Mouse (Mus musculus) left cerebral cortex, postnatal 25 days (tissue): ENCODE measurements around the gene Zfp867. TPM values are rescaled to one million over a fixed set of nuclear protein-coding genes. Genes with fewer than 3 reads are reported as not detected.

Experiments
- DNase-seq, 2 experiments: peaks; one replicate each; pipeline ENCODE4 v3.0.0; 2022; ENCODE audit warnings: low spot score in 2 of 2, mixed read lengths in 1 of 2
- intact Hi-C: fragments of 180-260 bp; cut with DNase I; formaldehyde crosslinking; loops from one replicate; pipeline ENCODE4 v1.15.1; 2025
- total RNA-seq, 2 experiments: library from RNA; stranded (reverse); gene quantifications; 2 replicates each; pipeline ENCODE4 v1.2.3; 2021

Zfp867 gene
- 1 to 10 TPM; 3.3 to 3.7 TPM for total RNA-seq

- peak; percentile 87 to 95 for DNase-seq
- intact Hi-C loops: no loop called here
These were observed at the start of gene Zfp867 for GRCm38 (mm10) chr11:59472326-59472677. Gene Zfp867, minus strand, starts transcription at chr11:59472474.

- intact Hi-C loops: no loop called here
These were observed 47.6 kb upstream of the Zfp867 start for GRCm38 (mm10) chr11:59519741-59520495.

DNA sequence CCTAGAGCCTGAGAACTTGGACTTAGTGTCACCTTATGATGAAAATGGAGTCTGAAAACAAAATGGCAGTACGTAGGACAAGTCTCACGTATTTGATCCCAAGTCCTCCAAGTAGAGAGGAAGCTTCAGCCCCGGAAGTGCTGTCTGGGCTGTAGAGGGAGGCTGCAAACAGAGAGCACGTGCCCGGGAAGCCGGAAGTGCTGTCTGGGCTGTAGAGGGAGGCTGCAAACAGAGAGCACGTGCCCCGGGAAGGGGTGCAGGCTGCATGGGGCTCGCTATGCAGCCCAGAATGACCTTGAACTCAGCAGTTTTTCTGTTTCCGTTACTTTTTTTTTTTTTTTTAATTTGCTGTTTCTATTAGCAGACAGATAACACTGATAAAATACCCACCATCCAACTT is 46.0 kb upstream of the Zfp867 start:
- no peak for DNase-seq
- intact Hi-C loops: no loop called here

More at GRCm38 (mm10) chr11:59519741-59520495, 47.6 kb upstream of the Zfp867 start:
- no peak for DNase-seq

GRCm38 (mm10) chr11:59517441-59517840 is 45.2 kb upstream of the Zfp867 start:
- intact Hi-C loops: no loop called here
- DNase-seq: no peak

- intact Hi-C loops: no loop called here
- no peak for DNase-seq
These were observed 42.5 kb upstream of the Zfp867 start for GRCm38 (mm10) chr11:59514789-59515188.

DNA sequence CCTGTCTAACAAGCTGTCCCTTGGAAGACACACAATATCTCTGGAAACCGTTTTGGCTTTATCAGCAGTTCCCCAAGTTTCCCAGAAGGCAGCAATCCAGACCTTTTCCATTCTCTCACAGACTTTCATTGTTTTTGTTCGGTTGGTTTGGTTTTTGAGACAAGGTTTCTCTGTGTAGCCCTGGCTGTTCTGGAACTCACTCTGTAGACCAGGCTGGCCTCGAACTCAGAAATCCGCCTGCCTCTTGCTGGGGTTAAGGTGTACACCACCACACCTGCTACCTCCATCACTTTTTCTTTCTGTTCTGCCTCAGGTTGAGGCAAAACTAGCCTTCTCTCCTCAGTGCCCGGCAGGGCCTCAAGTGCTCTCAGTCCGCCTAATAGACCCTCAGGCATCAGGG is 42.1 kb upstream of the Zfp867 start:
- intact Hi-C loops: no loop called here

GRCm38 (mm10) chr11:59513556-59513955 is 41.3 kb upstream of the Zfp867 start:
- DNase-seq: no peak
- intact Hi-C loops: no loop called here

More for the DNA sequence above, 42.1 kb upstream of the Zfp867 start:
- no peak for DNase-seq

DNA sequence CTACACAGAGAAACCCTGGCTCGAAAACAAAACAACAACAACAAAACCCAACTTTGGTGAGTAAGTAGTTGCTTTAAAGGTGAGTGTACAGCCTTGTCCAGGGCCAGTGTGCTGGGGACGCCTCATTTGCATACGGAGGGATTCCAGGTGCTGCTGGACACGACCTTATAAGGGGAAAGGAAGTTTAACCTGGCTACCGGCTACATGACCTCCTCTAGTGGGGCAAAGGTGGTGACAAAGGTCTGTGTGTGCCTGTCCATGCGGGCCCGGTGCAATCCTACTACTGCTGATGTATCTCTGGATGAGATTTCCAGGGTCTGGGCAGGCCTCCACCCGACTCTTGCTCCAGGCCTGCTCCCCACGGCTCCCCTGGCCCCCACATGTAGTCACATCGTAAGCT is 40.5 kb upstream of the Zfp867 start:
- DNase-seq: no peak
- intact Hi-C loops: no loop called here

DNA sequence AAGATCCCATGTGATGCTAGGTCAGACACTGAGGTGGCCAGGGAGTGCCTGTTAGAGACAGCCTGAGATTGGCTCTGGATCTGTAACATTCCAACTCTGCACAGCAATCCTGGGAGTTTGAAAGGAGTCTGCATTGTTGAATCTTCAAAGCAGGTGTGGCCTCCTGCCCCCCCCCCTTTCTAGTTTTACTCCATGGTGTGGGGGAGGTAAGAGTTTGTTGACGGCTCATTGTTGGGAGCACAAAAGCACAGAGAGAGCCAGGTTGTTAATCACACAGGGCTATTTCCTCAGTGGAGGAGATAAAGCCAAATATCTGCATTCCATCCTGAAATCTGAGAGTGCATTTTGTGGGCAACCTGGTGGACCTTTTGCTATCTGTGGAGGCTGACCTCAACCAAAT is 39.3 kb upstream of the Zfp867 start:
- intact Hi-C loops: no loop called here

GRCm38 (mm10) chr11:59506713-59507074 is 34.4 kb upstream of the Zfp867 start:
- intact Hi-C loops: no loop called here

More for the DNA sequence above, 39.3 kb upstream of the Zfp867 start:
- DNase-seq: no peak

DNA sequence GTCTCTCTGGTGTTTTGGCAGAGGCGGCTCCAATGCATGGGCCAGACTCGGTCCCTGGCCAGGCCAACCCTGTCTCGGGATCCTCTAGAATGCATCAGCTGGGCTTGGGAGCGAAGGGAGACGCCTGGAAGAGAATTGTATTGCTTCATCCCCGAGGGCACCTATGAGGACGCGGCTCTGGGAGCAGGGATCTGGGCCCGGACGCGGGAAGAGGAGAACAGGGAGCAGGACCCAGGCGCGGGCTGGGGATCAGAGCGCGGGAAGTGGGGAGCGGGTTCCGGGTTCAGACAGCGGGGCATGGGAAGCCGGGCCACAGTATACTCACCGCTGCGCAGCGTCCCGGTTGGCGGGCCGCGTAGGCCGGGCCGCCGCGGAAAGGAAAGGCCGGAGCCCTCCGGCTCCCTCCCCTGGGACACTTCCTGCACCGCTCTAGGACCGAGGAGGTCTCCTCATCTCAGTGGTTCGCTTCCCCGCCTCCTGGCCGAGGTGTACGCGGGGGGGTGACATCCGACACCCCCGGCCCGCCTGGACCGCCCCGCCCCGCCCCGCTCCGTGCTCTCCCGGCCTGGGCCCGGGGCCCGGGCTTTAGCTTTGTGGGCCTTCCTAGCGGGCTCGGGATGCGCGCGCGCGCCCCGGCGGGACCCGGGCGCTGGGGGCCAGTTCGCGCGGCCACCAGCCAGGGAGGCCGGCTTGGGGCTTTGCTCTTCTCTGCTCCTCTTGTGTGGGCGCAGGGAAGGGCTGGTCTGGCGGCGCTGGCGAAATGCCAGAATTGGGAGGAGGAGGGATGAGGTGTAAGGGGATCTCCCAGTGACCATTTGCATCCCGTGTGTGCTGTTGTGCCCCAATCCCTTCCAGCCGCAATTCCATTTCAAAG is 33.8 kb upstream of the Zfp867 start:
- intact Hi-C loops: no loop called here
- DNase-seq: peak; percentile 68 to 71

More at GRCm38 (mm10) chr11:59506713-59507074, 34.4 kb upstream of the Zfp867 start:
- no peak for DNase-seq

DNA sequence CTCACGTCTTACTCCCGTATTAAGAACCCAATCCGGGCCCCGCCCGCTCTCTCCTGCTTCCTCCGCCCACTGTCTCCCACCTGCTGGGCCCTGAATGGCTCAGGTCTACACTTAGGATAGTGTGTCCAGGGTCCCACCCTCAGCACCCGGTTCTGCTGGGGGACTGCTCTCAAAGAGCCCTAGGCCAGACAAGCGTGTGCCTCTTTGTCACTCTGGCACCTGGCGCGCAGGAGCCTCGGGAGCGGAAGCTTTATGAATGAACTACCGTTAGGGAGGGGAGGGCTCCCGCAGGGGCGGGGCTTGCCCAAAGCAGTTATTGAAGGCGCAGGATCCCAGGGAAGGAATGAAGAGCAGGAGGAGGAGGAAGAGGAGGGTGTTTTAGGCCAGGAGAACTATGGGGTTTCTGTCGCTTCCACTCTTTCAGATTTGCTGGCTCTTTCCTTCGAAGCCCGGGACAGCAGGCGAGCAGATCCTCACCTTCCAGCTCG is 33.1 kb upstream of the Zfp867 start:
- intact Hi-C loops: no loop called here
- DNase-seq: peak; percentile 60 to 79

GRCm38 (mm10) chr11:59501978-59502700 is 29.9 kb upstream of the Zfp867 start:
- intact Hi-C loops: no loop called here
- DNase-seq: no peak

GRCm38 (mm10) chr11:59497747-59498146 is 25.5 kb upstream of the Zfp867 start:
- no peak for DNase-seq
- intact Hi-C loops: loop anchor here (2.0 kb wide), 1 partner anchor 159 kb away; no protein-coding TSS in a partner anchor

DNA sequence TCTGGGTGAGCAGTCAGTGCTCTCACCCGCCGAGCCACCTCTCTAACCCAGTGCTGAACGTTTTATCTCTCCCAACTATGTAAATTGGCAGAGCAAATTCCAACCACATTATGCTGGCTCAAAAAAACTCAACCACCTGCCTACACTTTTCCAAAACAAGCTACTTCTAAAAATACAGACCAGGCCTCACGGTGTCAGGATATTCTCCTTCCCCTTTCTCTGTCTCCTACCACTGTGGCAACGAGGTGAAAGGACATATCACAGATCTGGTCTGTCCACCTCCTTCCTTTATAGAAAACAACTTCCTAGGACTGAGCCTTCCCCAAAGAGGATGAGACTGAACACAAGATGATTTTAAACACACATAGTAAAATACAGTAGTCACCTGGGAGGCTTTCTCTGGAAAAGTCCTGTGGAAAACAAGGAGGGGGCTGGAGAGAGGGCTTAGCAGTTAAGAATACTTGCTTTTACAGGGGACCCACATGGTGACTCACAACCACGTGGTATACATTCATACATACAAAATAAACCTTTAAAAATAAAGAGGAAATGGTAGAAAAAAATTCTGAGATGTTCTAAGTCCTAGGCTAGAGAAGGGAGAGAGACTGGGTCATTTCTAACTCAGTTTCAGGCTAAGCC is 24.5 kb upstream of the Zfp867 start:
- DNase-seq: peak; percentile 22 to 86
- intact Hi-C loops: loop anchor here (2.0 kb wide), 1 partner anchor 158 kb away; no protein-coding TSS in a partner anchor

DNA sequence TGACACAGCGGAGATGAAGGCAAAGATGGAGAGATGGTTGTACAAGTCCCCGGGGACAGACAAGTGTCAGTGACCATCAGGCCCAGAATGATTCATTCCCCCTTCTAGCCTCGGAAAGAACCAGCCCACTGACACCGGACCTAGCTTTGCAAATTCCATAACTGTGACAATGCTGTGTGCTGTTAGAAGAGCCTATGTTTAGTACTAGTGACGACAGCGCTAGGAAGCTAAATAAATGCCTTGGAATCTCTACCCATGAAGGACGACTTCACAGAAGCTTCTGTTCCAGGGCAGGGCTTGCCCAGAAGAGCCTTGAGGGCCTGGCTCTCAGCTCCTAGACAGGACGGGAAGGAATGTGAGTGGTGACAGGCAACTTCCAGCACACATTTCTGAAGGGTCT is 13.9 kb upstream of the Zfp867 start:
- intact Hi-C loops: no loop called here
- DNase-seq: peak in 1 of 2 experiments; percentile 77

- intact Hi-C loops: no loop called here
- DNase-seq: no peak
These were observed 13.4 kb upstream of the Zfp867 start for GRCm38 (mm10) chr11:59485641-59486040.

DNA sequence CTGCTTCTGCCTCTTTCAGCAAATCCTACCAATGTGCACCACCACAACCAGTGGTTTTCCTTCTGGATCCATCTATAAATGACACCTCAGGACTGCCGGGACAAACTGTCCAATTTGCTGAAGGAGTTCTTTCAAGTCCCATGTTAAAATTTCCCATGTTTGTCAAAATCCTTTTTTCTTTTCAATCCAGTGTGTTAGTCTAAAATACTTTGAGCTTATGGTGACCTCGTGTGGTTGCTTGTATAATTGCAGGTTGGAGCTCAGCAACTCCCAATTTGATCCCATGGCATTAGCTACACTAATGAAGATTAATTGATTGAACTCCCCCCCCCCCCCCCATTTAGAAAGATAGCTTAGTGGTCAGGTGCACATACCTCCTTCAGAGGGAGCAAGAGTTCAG is 10.9 kb upstream of the Zfp867 start:
- intact Hi-C loops: loop anchor here (1.0 kb wide), 1 partner anchor 181 kb away; no protein-coding TSS in a partner anchor
- peak; percentile 52 to 69 for DNase-seq

DNA sequence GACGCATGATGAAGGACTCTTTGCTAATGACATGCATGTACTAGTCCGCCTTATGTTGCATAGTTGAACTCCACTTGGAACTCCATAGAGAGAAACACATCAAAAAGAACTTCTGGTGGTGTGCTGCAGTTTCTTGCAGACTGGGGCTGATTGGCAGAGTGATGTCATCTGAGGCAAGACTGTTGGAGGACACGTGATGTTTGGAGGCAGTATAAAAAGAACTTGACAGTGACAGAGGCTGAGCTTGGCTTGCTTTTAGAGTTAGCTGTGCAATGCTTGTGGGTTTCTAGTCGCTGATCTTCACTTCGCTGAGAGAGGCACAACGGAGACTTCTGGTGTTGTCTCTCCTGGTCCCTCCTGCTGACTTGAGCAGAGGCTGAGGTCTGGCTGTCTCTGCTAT is 5.0 kb upstream of the Zfp867 start:
- intact Hi-C loops: no loop called here
- no peak for DNase-seq
